Mouse (Mus musculus) erythroblast, embryonic 14.5 days (primary cell): ENCODE data around the gene Ccl25.

Source experiments
- GATA1 ChIP-seq: IDR thresholded peaks from 2 replicates; pipeline ENCODE4 v1.6.1; 2012; ENCODE audit warnings: low read length, inconsistent platforms, mixed read lengths
- TAL1 ChIP-seq: IDR thresholded peaks from 3 replicates; pipeline ENCODE4 v1.6.1; 2012; ENCODE audit warnings: low read length, inconsistent platforms, mixed read lengths

GRCm38 (mm10) chr8:4318124-4318523 lies 6.9 kb upstream of the Ccl25 start:
- TF ChIP-seq TAL1 (no peak), GATA1 (no peak)
